In genomic region chr8:76899411-76900154, GRCm38 (mm10) we compare ENCODE assay signal across 8 mouse cellular contexts. TPM values are rescaled to one million over a fixed set of nuclear protein-coding genes. Genes with fewer than 3 reads are reported as not detected.
DNase-seq lines count a peak whose midpoint lies in the region; ATAC-seq and TF ChIP-seq lines count a peak whose summit lies in the region.

Gene Nr3c2 (plus strand): TSS chr8:76899442.

- no peak for ATAC-seq in G1E (ENCODE audit: extremely low read depth, insufficient number of reproducible peaks, low FRiP score, poor library complexity, severe bottlenecking)
- peak; percentile 20 for ATAC-seq in forebrain, embryonic 15.5 days (replicated peaks)

- peaks cover 28% of the 10 kb centered on the region for H3K4me1 ChIP-seq in G1E (ENCODE audit: insufficient read depth, low read depth, low read length)
- H3K4me1 ChIP-seq in forebrain, embryonic 15.5 days, result peaks cover 33% of the 10 kb centered on the region

- no peaks in the 10 kb centered on the region for H3K36me3 ChIP-seq in G1E (replicated peaks)
- H3K36me3 ChIP-seq in forebrain, embryonic 15.5 days, result no peaks in the 10 kb centered on the region

- H3K27me3 ChIP-seq in G1E (ENCODE audit: insufficient read depth, low read length), result peaks cover 39% of the 10 kb centered on the region
- peaks cover 42% of the 10 kb centered on the region; the same call in 1 of the 2 replicates for H3K27me3 ChIP-seq in forebrain, embryonic 15.5 days

- intact Hi-C loops in heart, postnatal 14 days (cut with DNase I), result loop anchor here (5.0 to 10.0 kb wide), 3 partner anchors 148 to 835 kb away; no protein-coding TSS in a partner anchor

- 0% methylated on average over 46 of the region's 47 CpGs for WGBS in forebrain, embryonic 15.5 days

- H3K4me2 ChIP-seq in forebrain, embryonic 15.5 days (replicated peaks), result peak within 1 kb of the TSS; percentile 97

- DNase-seq in G1E (ENCODE audit: low spot score), result peak; percentile 20
- peak; percentile 64 for DNase-seq in brain, adult 2 months (ENCODE audit: low read depth, low spot score)
- DNase-seq in heart, postnatal 14 days, result peak; percentile 43 to 62
- DNase-seq in layer of hippocampus, adult 9-11 months, result peak; percentile 49
- peak; percentile 51 for DNase-seq in lung, postnatal 10 days
- DNase-seq in retina, embryonic 14.5 days (ENCODE audit: low spot score), result peak; percentile 58
- no peak for DNase-seq in MN1 (ENCODE audit: low spot score)

- H3K27ac ChIP-seq in forebrain, embryonic 15.5 days (replicated peaks), result no peak within 1 kb of the TSS

- H3K4me3 ChIP-seq in G1E (ENCODE audit: low read depth, low read length), result peak within 1 kb of the TSS; percentile 71
- H3K4me3 ChIP-seq in forebrain, embryonic 15.5 days, result peak within 1 kb of the TSS; percentile 77

- H3K9me3 ChIP-seq in G1E (replicated peaks), result peaks cover 4% of the 10 kb centered on the region; the same call in 1 of the 2 replicates
- no peaks in the 10 kb centered on the region for H3K9me3 ChIP-seq in forebrain, embryonic 15.5 days

- no peak for TF ChIP-seq CTCF in G1E (IDR thresholded peaks at IDR 0.05; ENCODE audit: low read depth, low read length)

- H3K9ac ChIP-seq in forebrain, embryonic 15.5 days (replicated peaks), result peak within 1 kb of the TSS; percentile 45

RNA-seq across cellular contexts. Expression of gene Nr3c2, which starts in this region (rescaled TPM):
- total RNA-seq in G1E (2014; fragmentation: Nextera tagmentation) (9.0 and 12.0 TPM in 2 replicates), G1E (2017) (4.3 and 7.6 TPM in 2 replicates)
- 0.26 TPM in 2 replicates for polyA plus RNA-seq in G1E (2012)
- polyA plus RNA-seq in forebrain, embryonic 15.5 days (2015; fragmentation: Nextera tagmentation; extraction: Ambion mirVana), result 2.4 and 3.5 TPM in 2 replicates
- total RNA-seq in heart, postnatal 14 days (2021), result 10 to 100 TPM; 12.5 to 15.3 TPM
